Mouse (Mus musculus) spleen, adult 2 months (tissue): Measurements from ENCODE around the gene Socs3.

Experiments
- CTCF ChIP-seq: fragments of 200-500 bp; IDR thresholded peaks from 2 replicates; pipeline ENCODE4 v1.5.1; 2011; ENCODE audit warnings: mild to moderate bottlenecking, inconsistent platforms; ENCODE audit not compliant: insufficient read depth, insufficient read length, insufficient replicate concordance; ENCODE audit errors: extremely low read depth
- POLR2A ChIP-seq: fragments of 200-500 bp; IDR thresholded peaks from 2 replicates; pipeline ENCODE4 v1.6.1; 2011; ENCODE audit warnings: low read depth, low read length, inconsistent platforms

GRCm38 (mm10) chr11:117930781-117931338, 39.0 kb downstream of the Socs3 start:
- TF ChIP-seq CTCF (no peak), POLR2A (no peak)
